ENCODE assay signal across 17 mouse cellular contexts in the genomic region with DNA sequence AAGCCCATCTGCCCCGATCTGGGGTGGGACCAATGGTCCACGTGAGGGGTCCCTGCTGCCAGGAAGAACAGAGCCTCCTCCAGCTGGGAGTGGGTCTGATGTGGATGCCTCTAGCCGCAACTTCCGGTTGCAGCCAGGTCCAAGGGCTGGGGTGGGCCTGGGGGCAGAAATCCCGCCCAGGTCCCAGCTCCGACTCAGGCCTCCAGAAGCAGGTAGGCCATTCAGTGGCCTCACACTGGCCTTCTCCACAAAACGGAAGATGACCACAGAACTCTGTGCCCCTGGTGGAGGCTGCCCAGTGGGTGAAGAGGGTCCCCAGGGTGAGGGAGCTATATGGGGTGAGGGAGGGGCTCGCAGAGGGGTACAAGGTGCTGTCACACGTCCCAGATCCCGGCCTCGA. TPM values are rescaled to one million over a fixed set of nuclear protein-coding genes. Genes with fewer than 3 reads are reported as not detected.
DNase-seq lines count a peak whose midpoint lies in the region; ATAC-seq lines count a peak whose summit lies in the region.
"Had no signal": no experiment of that assay in that cellular context is flagged by ENCODE, and none has a peak within 500 bp of the region (broad histone marks: within the 10 kb centered on the region; RNA-seq: fewer than 3 reads in every experiment).

No protein-coding gene starts in this region.

- H3K4me3 ChIP-seq in forebrain, embryonic 13.5 days = no peak overlapping the region
- no peak overlapping the region for H3K4me3 ChIP-seq in forebrain, embryonic 12.5 days (replicated peaks)
- no peak overlapping the region for H3K4me3 ChIP-seq in hindbrain, embryonic 14.5 days (replicated peaks; ENCODE audit: low read length)
- no peak overlapping the region for H3K4me3 ChIP-seq in hindbrain, embryonic 12.5 days
- H3K4me3 ChIP-seq in hindbrain, embryonic 15.5 days = no peak overlapping the region; the same call in 1 of the 2 replicates
- no peak overlapping the region for H3K4me3 ChIP-seq in neural tube, embryonic 13.5 days
- H3K4me3 ChIP-seq: embryonic facial prominence, embryonic 13.5 days; limb, embryonic 15.5 days; liver, embryonic 15.5 days had no signal

- peaks cover 48% of the 10 kb centered on the region for H3K27me3 ChIP-seq in forebrain, embryonic 13.5 days
- H3K27me3 ChIP-seq in forebrain, embryonic 12.5 days = peaks cover 71% of the 10 kb centered on the region
- peaks cover 23% of the 10 kb centered on the region for H3K27me3 ChIP-seq in hindbrain, embryonic 14.5 days (ENCODE audit: control insufficient read depth, insufficient read depth, low read length)
- H3K27me3 ChIP-seq in hindbrain, embryonic 12.5 days = peaks cover 71% of the 10 kb centered on the region
- H3K27me3 ChIP-seq in hindbrain, embryonic 15.5 days = 0 out of 2 replicates have a peak, but pooled peaks cover 9% of the 10 kb centered on the region
- peaks cover 49% of the 10 kb centered on the region for H3K27me3 ChIP-seq in neural tube, embryonic 13.5 days

- H3K4me2 ChIP-seq in forebrain, embryonic 13.5 days = peak overlapping the region; percentile 100
- no peak overlapping the region for H3K4me2 ChIP-seq in forebrain, embryonic 12.5 days
- H3K4me2 ChIP-seq in hindbrain, embryonic 14.5 days (replicated peaks) = peak overlapping the region; percentile 100
- H3K4me2 ChIP-seq in hindbrain, embryonic 12.5 days (replicated peaks) = no peak overlapping the region
- peak overlapping the region; percentile 97 for H3K4me2 ChIP-seq in hindbrain, embryonic 15.5 days
- H3K4me2 ChIP-seq in neural tube, embryonic 13.5 days = 0 out of 2 replicates have a peak overlapping the region, but pooled peaks have one; percentile 16
- H3K4me2 ChIP-seq: embryonic facial prominence, embryonic 13.5 days; limb, embryonic 15.5 days; liver, embryonic 15.5 days had no signal

- H3K36me3 ChIP-seq in forebrain, embryonic 13.5 days (ENCODE audit: poor library complexity, severe bottlenecking) = no peaks in the 10 kb centered on the region
- no peaks in the 10 kb centered on the region for H3K36me3 ChIP-seq in forebrain, embryonic 12.5 days (replicated peaks)
- 0 out of 2 replicates have a peak, but pooled peaks cover 4% of the 10 kb centered on the region for H3K36me3 ChIP-seq in hindbrain, embryonic 14.5 days (replicated peaks; ENCODE audit: control insufficient read depth, insufficient read depth)
- H3K36me3 ChIP-seq in hindbrain, embryonic 12.5 days = no peaks in the 10 kb centered on the region
- H3K36me3 ChIP-seq in hindbrain, embryonic 15.5 days = no peaks in the 10 kb centered on the region
- no peaks in the 10 kb centered on the region for H3K36me3 ChIP-seq in neural tube, embryonic 13.5 days
- H3K36me3 ChIP-seq: embryonic facial prominence, embryonic 13.5 days; limb, embryonic 15.5 days; liver, embryonic 15.5 days had no signal

- no peak overlapping the region for H3K27ac ChIP-seq in forebrain, embryonic 13.5 days
- H3K27ac ChIP-seq in forebrain, embryonic 12.5 days = no peak overlapping the region
- H3K27ac ChIP-seq in hindbrain, embryonic 14.5 days = no peak overlapping the region
- no peak overlapping the region for H3K27ac ChIP-seq in hindbrain, embryonic 12.5 days
- H3K27ac ChIP-seq in hindbrain, embryonic 15.5 days (replicated peaks) = no peak overlapping the region
- no peak overlapping the region for H3K27ac ChIP-seq in neural tube, embryonic 13.5 days (replicated peaks)
- H3K27ac ChIP-seq: embryonic facial prominence, embryonic 13.5 days; limb, embryonic 15.5 days; liver, embryonic 15.5 days; macrophage had no signal

- H3K9me3 ChIP-seq in forebrain, embryonic 13.5 days (replicated peaks) = no peaks in the 10 kb centered on the region
- H3K9me3 ChIP-seq in forebrain, embryonic 12.5 days = no peaks in the 10 kb centered on the region
- H3K9me3 ChIP-seq in hindbrain, embryonic 14.5 days (ENCODE audit: control insufficient read depth, low read length) = no peaks in the 10 kb centered on the region
- H3K9me3 ChIP-seq in hindbrain, embryonic 12.5 days (replicated peaks) = no peaks in the 10 kb centered on the region
- no peaks in the 10 kb centered on the region for H3K9me3 ChIP-seq in hindbrain, embryonic 15.5 days
- H3K9me3 ChIP-seq in neural tube, embryonic 13.5 days = no peaks in the 10 kb centered on the region
- H3K9me3 ChIP-seq: embryonic facial prominence, embryonic 13.5 days; limb, embryonic 15.5 days; liver, embryonic 15.5 days had no signal

- H3K4me1 ChIP-seq in forebrain, embryonic 13.5 days = peaks cover 78% of the 10 kb centered on the region
- H3K4me1 ChIP-seq in forebrain, embryonic 12.5 days = peaks cover 73% of the 10 kb centered on the region
- H3K4me1 ChIP-seq in hindbrain, embryonic 14.5 days (replicated peaks; ENCODE audit: control insufficient read depth, insufficient read depth, low read length) = peaks cover 67% of the 10 kb centered on the region
- H3K4me1 ChIP-seq in hindbrain, embryonic 12.5 days = peaks cover 61% of the 10 kb centered on the region
- peaks cover 80% of the 10 kb centered on the region for H3K4me1 ChIP-seq in hindbrain, embryonic 15.5 days (replicated peaks)
- H3K4me1 ChIP-seq in neural tube, embryonic 13.5 days (replicated peaks) = peaks cover 79% of the 10 kb centered on the region

- no peak for DNase-seq in hindbrain, embryonic 14.5 days (ENCODE audit: low spot score)
- DNase-seq in Muller cell, postnatal 12 days (ENCODE audit: inconsistent ontology term) = no peak
- DNase-seq: adrenal gland, postnatal 36 days; gastrocnemius, postnatal 25 days; kidney, adult 11 months; kidney, postnatal 10 days; spleen, adult 18-20 months; thymus, adult 18-20 months had no signal

- no peak for ATAC-seq in forebrain, embryonic 13.5 days
- no peak for ATAC-seq in forebrain, embryonic 12.5 days (ENCODE audit: low FRiP score)
- no peak for ATAC-seq in hindbrain, embryonic 14.5 days (ENCODE audit: low FRiP score)
- ATAC-seq in hindbrain, embryonic 12.5 days (ENCODE audit: low FRiP score) = no peak
- no peak for ATAC-seq in hindbrain, embryonic 15.5 days (ENCODE audit: low FRiP score, low read depth)
- ATAC-seq in neural tube, embryonic 13.5 days (ENCODE audit: low read depth) = no peak

- WGBS in forebrain, embryonic 13.5 days = 77% methylated on average over 11 of the region's 11 CpGs
- 81% methylated on average over 11 of the region's 11 CpGs for WGBS in forebrain, embryonic 12.5 days
- WGBS in hindbrain, embryonic 14.5 days = 73% methylated on average over 11 of the region's 11 CpGs
- 77% methylated on average over 11 of the region's 11 CpGs for whole genome bisulfite sequencing in hindbrain, embryonic 12.5 days
- WGBS in hindbrain, embryonic 15.5 days = 76% methylated on average over 11 of the region's 11 CpGs
- 74% methylated on average over 11 of the region's 11 CpGs for WGBS in neural tube, embryonic 13.5 days

- no peak overlapping the region for H3K9ac ChIP-seq in forebrain, embryonic 13.5 days
- H3K9ac ChIP-seq in forebrain, embryonic 12.5 days = no peak overlapping the region
- peak overlapping the region; percentile 74; the same call in 1 of the 2 replicates for H3K9ac ChIP-seq in hindbrain, embryonic 14.5 days
- no peak overlapping the region for H3K9ac ChIP-seq in hindbrain, embryonic 12.5 days
- H3K9ac ChIP-seq in hindbrain, embryonic 15.5 days = 0 out of 2 replicates have a peak overlapping the region, but pooled peaks have one; percentile 16
- peak overlapping the region; percentile 80; the same call in 1 of the 2 replicates for H3K9ac ChIP-seq in neural tube, embryonic 13.5 days
- H3K9ac ChIP-seq: embryonic facial prominence, embryonic 13.5 days; limb, embryonic 15.5 days; liver, embryonic 15.5 days had no signal

RNA-seq across cellular contexts. Expression of gene Psd, which starts 2.6 kb away (rescaled TPM):
- 31.0 and 34.8 TPM in 2 replicates for polyA plus RNA-seq in forebrain, embryonic 13.5 days (2015; fragmentation: Nextera tagmentation; extraction: Ambion mirVana)
- polyA plus RNA-seq in forebrain, embryonic 12.5 days (2016; fragmentation: Nextera tagmentation; extraction: Ambion mirVana) = 23.1 and 25.4 TPM in 2 replicates
- polyA plus RNA-seq in hindbrain, embryonic 14.5 days (2014; fragmentation: Nextera tagmentation; extraction: Ambion mirVana) = 131 and 152 TPM in 2 replicates
- polyA plus RNA-seq in hindbrain, embryonic 12.5 days (2016; fragmentation: Nextera tagmentation; extraction: Ambion mirVana) = 33.2 and 34.7 TPM in 2 replicates
- 119 and 145 TPM in 2 replicates for polyA plus RNA-seq in hindbrain, embryonic 15.5 days (2015; fragmentation: Nextera tagmentation; extraction: Ambion mirVana)
- 47.2 and 53.8 TPM in 2 replicates for polyA plus RNA-seq in neural tube, embryonic 13.5 days (2015; fragmentation: Nextera tagmentation; extraction: Ambion mirVana)

RNA-seq across cellular contexts. Expression of gene Fbxl15, which starts 3.6 kb away (rescaled TPM):
- 30.8 and 32.8 TPM in 2 replicates for polyA plus RNA-seq in forebrain, embryonic 13.5 days (2015; fragmentation: Nextera tagmentation; extraction: Ambion mirVana)
- polyA plus RNA-seq in forebrain, embryonic 12.5 days (2016; fragmentation: Nextera tagmentation; extraction: Ambion mirVana) = 23.5 and 24.5 TPM in 2 replicates
- 45.5 and 49.1 TPM in 2 replicates for polyA plus RNA-seq in hindbrain, embryonic 14.5 days (2014; fragmentation: Nextera tagmentation; extraction: Ambion mirVana)
- polyA plus RNA-seq in hindbrain, embryonic 12.5 days (2016; fragmentation: Nextera tagmentation; extraction: Ambion mirVana) = 26.2 and 28.3 TPM in 2 replicates
- polyA plus RNA-seq in hindbrain, embryonic 15.5 days (2015; fragmentation: Nextera tagmentation; extraction: Ambion mirVana) = 47.1 and 51.8 TPM in 2 replicates
- polyA plus RNA-seq in neural tube, embryonic 13.5 days (2015; fragmentation: Nextera tagmentation; extraction: Ambion mirVana) = 37.7 and 39.1 TPM in 2 replicates

RNA-seq across cellular contexts. Expression of gene Cuedc2, which starts 14.1 kb away (rescaled TPM):
- 304 and 309 TPM in 2 replicates for polyA plus RNA-seq in forebrain, embryonic 13.5 days (2015; fragmentation: Nextera tagmentation; extraction: Ambion mirVana)
- 226 TPM in 2 replicates for polyA plus RNA-seq in forebrain, embryonic 12.5 days (2016; fragmentation: Nextera tagmentation; extraction: Ambion mirVana)
- 318 and 321 TPM in 2 replicates for polyA plus RNA-seq in hindbrain, embryonic 14.5 days (2014; fragmentation: Nextera tagmentation; extraction: Ambion mirVana)
- 239 and 261 TPM in 2 replicates for polyA plus RNA-seq in hindbrain, embryonic 12.5 days (2016; fragmentation: Nextera tagmentation; extraction: Ambion mirVana)
- 336 and 347 TPM in 2 replicates for polyA plus RNA-seq in hindbrain, embryonic 15.5 days (2015; fragmentation: Nextera tagmentation; extraction: Ambion mirVana)
- polyA plus RNA-seq in neural tube, embryonic 13.5 days (2015; fragmentation: Nextera tagmentation; extraction: Ambion mirVana) = 318 and 357 TPM in 2 replicates

RNA-seq across cellular contexts. Expression of gene Mfsd13a, which starts 16.6 kb away (rescaled TPM):
- polyA plus RNA-seq in forebrain, embryonic 13.5 days (2015; fragmentation: Nextera tagmentation; extraction: Ambion mirVana) = 7.6 and 7.8 TPM in 2 replicates
- 8.8 and 9.3 TPM in 2 replicates for polyA plus RNA-seq in forebrain, embryonic 12.5 days (2016; fragmentation: Nextera tagmentation; extraction: Ambion mirVana)
- polyA plus RNA-seq in hindbrain, embryonic 14.5 days (2014; fragmentation: Nextera tagmentation; extraction: Ambion mirVana) = 9.9 and 10.0 TPM in 2 replicates
- 7.1 and 7.6 TPM in 2 replicates for polyA plus RNA-seq in hindbrain, embryonic 12.5 days (2016; fragmentation: Nextera tagmentation; extraction: Ambion mirVana)
- 12.3 and 12.5 TPM in 2 replicates for polyA plus RNA-seq in hindbrain, embryonic 15.5 days (2015; fragmentation: Nextera tagmentation; extraction: Ambion mirVana)
- 10.3 and 10.6 TPM in 2 replicates for polyA plus RNA-seq in neural tube, embryonic 13.5 days (2015; fragmentation: Nextera tagmentation; extraction: Ambion mirVana)

RNA-seq across cellular contexts. Expression of gene Nfkb2, which starts 20.2 kb away (rescaled TPM):
- 1.1 and 1.5 TPM in 2 replicates for polyA plus RNA-seq in forebrain, embryonic 13.5 days (2015; fragmentation: Nextera tagmentation; extraction: Ambion mirVana)
- 2.5 and 2.9 TPM in 2 replicates for polyA plus RNA-seq in forebrain, embryonic 12.5 days (2016; fragmentation: Nextera tagmentation; extraction: Ambion mirVana)
- polyA plus RNA-seq in hindbrain, embryonic 14.5 days (2014; fragmentation: Nextera tagmentation; extraction: Ambion mirVana) = 1.9 and 2.8 TPM in 2 replicates
- polyA plus RNA-seq in hindbrain, embryonic 12.5 days (2016; fragmentation: Nextera tagmentation; extraction: Ambion mirVana) = 4.7 and 5.0 TPM in 2 replicates
- 2.8 and 3.3 TPM in 2 replicates for polyA plus RNA-seq in hindbrain, embryonic 15.5 days (2015; fragmentation: Nextera tagmentation; extraction: Ambion mirVana)
- polyA plus RNA-seq in neural tube, embryonic 13.5 days (2015; fragmentation: Nextera tagmentation; extraction: Ambion mirVana) = 2.4 and 2.6 TPM in 2 replicates

Comparison
In these comparisons a context has a peak if more than half of its experiments do, and no peak if none do; other contexts are left out.
1. H3K4me2 ChIP-seq: peak in forebrain, embryonic 13.5 days (single experiment), hindbrain, embryonic 14.5 days (single experiment), hindbrain, embryonic 15.5 days (single experiment) and neural tube, embryonic 13.5 days (single experiment); none in forebrain, embryonic 12.5 days (single experiment) and hindbrain, embryonic 12.5 days (single experiment).
2. H3K9ac ChIP-seq: peak in hindbrain, embryonic 14.5 days (single experiment), hindbrain, embryonic 15.5 days (single experiment) and neural tube, embryonic 13.5 days (single experiment); none in forebrain, embryonic 13.5 days (single experiment), forebrain, embryonic 12.5 days (single experiment) and hindbrain, embryonic 12.5 days (single experiment).